Mouse (Mus musculus): ENCODE data around the gene Pfn3. TPM values are rescaled to one million over a fixed set of nuclear protein-coding genes. Genes with fewer than 3 reads are reported as not detected.
"Not testable (repeated sequence)": the region's sequence is repeated elsewhere in the genome, so short reads cannot be mapped to it uniquely, and the experiment has no call there.

The Pfn3 gene
- polyA plus RNA-seq, 1 experiment from 2014 or later, result not detected

DNA sequence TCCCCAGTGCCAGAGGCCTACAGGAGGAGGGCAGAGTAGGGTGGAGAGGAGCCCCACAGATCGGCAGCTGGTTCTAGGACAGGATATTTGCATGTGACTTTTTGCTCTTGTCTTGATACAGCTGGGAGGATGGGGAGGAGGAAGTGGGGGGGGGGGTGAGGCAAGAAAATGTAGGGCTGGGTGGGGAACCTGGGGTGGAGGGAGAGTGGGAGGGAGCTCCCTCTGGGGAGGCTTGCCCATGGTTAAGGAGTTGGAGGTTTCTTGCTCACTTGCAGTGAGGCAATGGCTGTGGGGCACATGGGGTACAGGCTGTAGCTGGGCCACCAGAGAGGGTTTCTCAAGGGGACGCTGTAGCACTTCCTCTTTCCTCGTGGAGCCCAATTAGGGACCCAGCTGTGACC is 32.5 kb upstream of the Pfn3 start:
- Histone ChIP-seq H3K4me3 (no peak overlapping the region), H3K36me3 (peaks cover 16% of the 10 kb centered on the region), H3K9ac (no peak overlapping the region), H3K27ac (no peak overlapping the region), H3K9me3 (replicated peaks) (no peaks in the 10 kb centered on the region), H3K27me3 (no peaks in the 10 kb centered on the region), H3K4me1 (replicated peaks) (peaks cover 62% of the 10 kb centered on the region), H3K4me2 (no peak overlapping the region)
- 54% methylated on average over 3 of the region's 3 CpGs for WGBS
- no peak for ATAC-seq (replicated peaks; ENCODE audit: insufficient number of reproducible peaks, insufficient read depth, low FRiP score, low read depth)

DNA sequence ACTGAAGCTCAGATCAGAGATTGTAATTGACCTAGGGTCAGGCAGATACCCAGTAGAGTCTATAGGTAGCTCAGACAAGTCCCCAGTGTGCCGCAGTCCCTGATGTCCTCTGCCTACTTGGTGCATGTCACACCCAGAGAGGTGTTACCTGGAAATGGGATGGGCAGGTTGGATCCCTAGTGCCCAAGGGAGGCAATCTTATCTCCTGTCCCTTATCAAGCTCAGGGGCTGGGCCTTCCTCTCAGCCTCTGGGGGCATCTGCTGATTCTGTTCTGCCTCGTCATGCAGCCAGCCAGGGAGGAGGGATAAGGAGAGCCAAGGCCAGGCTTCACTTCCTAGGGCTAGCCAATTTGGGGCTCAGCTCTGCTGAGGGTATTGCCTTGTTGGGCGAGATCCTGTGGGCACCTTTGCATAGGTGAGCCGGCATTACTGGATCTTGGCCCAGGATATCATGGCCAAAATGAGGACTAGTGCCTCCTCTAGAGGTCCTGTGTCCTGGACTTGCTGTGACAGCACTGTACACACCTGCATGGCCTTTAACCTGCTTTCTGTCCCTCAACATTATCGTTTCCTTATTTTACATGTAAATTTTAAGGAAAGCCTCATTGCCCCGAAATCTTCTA is 31.6 kb upstream of the Pfn3 start:
- no peak for ATAC-seq (replicated peaks; ENCODE audit: insufficient number of reproducible peaks, insufficient read depth, low FRiP score, low read depth)
- no peaks in the 10 kb centered on the region for H3K27me3 ChIP-seq
- H3K4me1 ChIP-seq (replicated peaks), result peaks cover 55% of the 10 kb centered on the region
- H3K9ac ChIP-seq, result no peak overlapping the region
- no peak overlapping the region for H3K27ac ChIP-seq
- H3K9me3 ChIP-seq (replicated peaks), result no peaks in the 10 kb centered on the region
- 62% methylated on average over 6 of the region's 6 CpGs for WGBS
- H3K36me3 ChIP-seq, result peaks cover 7% of the 10 kb centered on the region
- H3K4me3 ChIP-seq, result peak overlapping the region; percentile 80
- peak overlapping the region; percentile 86 for H3K4me2 ChIP-seq

DNA sequence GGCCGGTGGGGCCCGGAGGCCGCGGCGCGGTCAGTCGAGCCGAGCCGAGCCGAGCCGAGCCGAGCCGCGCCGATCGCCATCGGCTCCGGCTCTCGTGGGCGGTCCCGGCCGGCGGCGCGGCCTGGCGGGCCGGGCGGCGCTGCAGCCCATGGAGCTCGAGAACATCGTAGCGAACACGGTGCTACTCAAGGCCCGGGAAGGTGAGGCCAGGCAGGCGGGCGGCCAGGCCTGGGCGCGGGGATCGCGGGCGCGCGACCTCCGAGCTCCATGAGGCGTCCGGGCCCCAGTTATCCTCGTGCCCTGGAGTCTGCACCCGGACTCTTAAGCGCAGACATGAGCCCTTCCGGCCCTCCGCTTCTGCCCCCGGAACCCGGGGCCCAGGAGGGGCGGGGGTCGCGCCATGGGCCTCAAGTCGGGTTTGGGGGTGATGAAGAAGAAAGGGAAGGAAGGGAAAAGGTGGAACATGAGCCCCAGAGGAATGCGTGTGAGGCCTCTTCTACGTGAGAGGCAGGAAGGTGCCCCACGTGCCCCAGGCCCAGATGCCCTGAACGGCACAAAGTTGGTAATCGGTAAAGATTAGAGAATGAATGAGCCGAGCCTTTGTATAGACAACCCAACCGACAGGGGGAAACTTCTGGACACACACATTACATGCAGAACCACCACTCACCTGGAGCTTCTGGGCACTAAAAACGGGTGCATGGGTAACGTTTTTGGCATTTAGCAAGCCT is 30.5 kb upstream of the Pfn3 start:
- H3K9ac ChIP-seq, result peak overlapping the region; percentile 96
- peak overlapping the region; percentile 80 for H3K4me3 ChIP-seq
- no peaks in the 10 kb centered on the region for H3K27me3 ChIP-seq
- peak overlapping the region; percentile 86 for H3K4me2 ChIP-seq
- peaks cover 48% of the 10 kb centered on the region for H3K4me1 ChIP-seq (replicated peaks)
- no peaks in the 10 kb centered on the region for H3K9me3 ChIP-seq (replicated peaks)
- peaks cover under 1% of the 10 kb centered on the region; the same call in 1 of the 2 replicates for H3K36me3 ChIP-seq
- WGBS, result under 1% methylated on average over 51 of the region's 66 CpGs
- H3K27ac ChIP-seq, result peak overlapping the region; percentile 97
- ATAC-seq (replicated peaks; ENCODE audit: insufficient number of reproducible peaks, insufficient read depth, low FRiP score, low read depth), result no peak

GRCm38 (mm10) chr13:55444937-55445315 is 29.9 kb upstream of the Pfn3 start, which contains the start of gene Grk6:
TSS of gene Grk6 (plus strand) at chr13:55445072.
- H3K27me3 ChIP-seq, result no peaks in the 10 kb centered on the region
- peak within 1 kb of the TSS; percentile 86 for H3K4me2 ChIP-seq
- peak within 1 kb of the TSS; percentile 97 for H3K27ac ChIP-seq
- peak within 1 kb of the TSS; percentile 80 for H3K4me3 ChIP-seq
- peak within 1 kb of the TSS; percentile 96 for H3K9ac ChIP-seq
- ATAC-seq (replicated peaks; ENCODE audit: insufficient number of reproducible peaks, insufficient read depth, low FRiP score, low read depth), result peak; percentile 97
- H3K9me3 ChIP-seq (replicated peaks), result no peaks in the 10 kb centered on the region
- H3K4me1 ChIP-seq (replicated peaks), result peaks cover 42% of the 10 kb centered on the region
- no peaks in the 10 kb centered on the region for H3K36me3 ChIP-seq
- under 1% methylated on average over 35 of the region's 35 CpGs for WGBS

GRCm38 (mm10) chr13:55444286-55444936 is 29.4 kb upstream of the Pfn3 start:
- WGBS, result under 1% methylated on average over 33 of the region's 33 CpGs
- H3K9me3 ChIP-seq (replicated peaks), result no peaks in the 10 kb centered on the region
- peak overlapping the region; percentile 52 for H3K9ac ChIP-seq
- peak; percentile 62 for ATAC-seq (replicated peaks; ENCODE audit: insufficient number of reproducible peaks, insufficient read depth, low FRiP score, low read depth)
- H3K27me3 ChIP-seq, result no peaks in the 10 kb centered on the region
- H3K27ac ChIP-seq, result peak overlapping the region; percentile 97
- peak overlapping the region; percentile 86 for H3K4me2 ChIP-seq
- peak overlapping the region; percentile 80 for H3K4me3 ChIP-seq
- H3K4me1 ChIP-seq (replicated peaks), result peaks cover 36% of the 10 kb centered on the region
- H3K36me3 ChIP-seq, result no peaks in the 10 kb centered on the region

GRCm38 (mm10) chr13:55443799-55444285 is 28.8 kb upstream of the Pfn3 start:
- Histone ChIP-seq H3K4me1 (replicated peaks) (peaks cover 31% of the 10 kb centered on the region), H3K27ac (peak overlapping the region; percentile 97), H3K4me3 (peak overlapping the region; percentile 80), H3K9me3 (replicated peaks) (no peaks in the 10 kb centered on the region), H3K4me2 (peak overlapping the region; percentile 86), H3K9ac (peak overlapping the region; percentile 52), H3K27me3 (no peaks in the 10 kb centered on the region), H3K36me3 (no peaks in the 10 kb centered on the region)
- 36% methylated on average over 9 of the region's 9 CpGs for WGBS
- ATAC-seq (replicated peaks; ENCODE audit: insufficient number of reproducible peaks, insufficient read depth, low FRiP score, low read depth), result no peak

- not testable (repeated sequence) for H3K36me3 ChIP-seq; H3K4me3 ChIP-seq; H3K9me3 ChIP-seq (replicated peaks); H3K27ac ChIP-seq; H3K27me3 ChIP-seq; H3K9ac ChIP-seq; H3K4me2 ChIP-seq; H3K4me1 ChIP-seq (replicated peaks); ATAC-seq (replicated peaks; ENCODE audit: insufficient number of reproducible peaks, insufficient read depth, low FRiP score, low read depth)
- 81% methylated on average over 15 of the region's 15 CpGs for WGBS
These were observed 22.1 kb upstream of the Pfn3 start for GRCm38 (mm10) chr13:55437111-55437629.

GRCm38 (mm10) chr13:55431889-55432685 is 17.1 kb upstream of the Pfn3 start:
- H3K4me3 ChIP-seq, result no peak overlapping the region
- no peaks in the 10 kb centered on the region; the same call in 1 of the 2 replicates for H3K27me3 ChIP-seq
- no peak overlapping the region for H3K9ac ChIP-seq
- H3K4me1 ChIP-seq (replicated peaks), result no peaks in the 10 kb centered on the region
- WGBS, result 58% methylated on average over 10 of the region's 10 CpGs
- no peaks in the 10 kb centered on the region for H3K9me3 ChIP-seq (replicated peaks)
- H3K36me3 ChIP-seq, result no peaks in the 10 kb centered on the region
- H3K27ac ChIP-seq, result no peak overlapping the region
- H3K4me2 ChIP-seq, result no peak overlapping the region
- ATAC-seq (replicated peaks; ENCODE audit: insufficient number of reproducible peaks, insufficient read depth, low FRiP score, low read depth), result no peak

DNA sequence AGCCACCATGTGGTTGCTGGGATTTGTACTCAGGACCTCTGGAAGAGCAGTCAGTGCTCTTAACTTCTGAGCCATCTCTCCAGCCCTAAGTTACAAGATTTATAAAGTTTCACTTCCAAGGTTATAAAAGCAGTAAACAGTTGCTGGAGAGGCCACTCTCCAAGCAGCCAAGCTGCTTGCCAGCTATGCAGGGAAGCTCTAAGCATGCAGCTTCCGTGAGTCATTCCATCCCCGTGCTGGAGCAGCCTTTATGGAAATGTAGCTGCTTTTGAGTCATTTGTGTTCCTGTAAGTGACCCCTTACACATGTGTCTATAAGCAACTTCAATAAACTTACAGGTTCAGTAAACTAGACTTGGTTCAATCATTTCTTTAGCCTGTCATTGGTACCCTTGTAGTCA is 15.5 kb upstream of the Pfn3 start:
- 74% methylated on average over 2 of the region's 2 CpGs for WGBS
- H3K27ac ChIP-seq, result no peak overlapping the region
- no peak for ATAC-seq (replicated peaks; ENCODE audit: insufficient number of reproducible peaks, insufficient read depth, low FRiP score, low read depth)

GRCm38 (mm10) chr13:55429226-55429888 is 14.3 kb upstream of the Pfn3 start:
- no peak overlapping the region for H3K27ac ChIP-seq
- ATAC-seq (replicated peaks; ENCODE audit: insufficient number of reproducible peaks, insufficient read depth, low FRiP score, low read depth), result no peak
- WGBS, result 60% methylated on average over 12 of the region's 12 CpGs

More for the DNA sequence above, 15.5 kb upstream of the Pfn3 start:
- Histone ChIP-seq H3K9me3 (replicated peaks) (no peaks in the 10 kb centered on the region), H3K4me3 (no peak overlapping the region), H3K4me1 (replicated peaks) (no peaks in the 10 kb centered on the region), H3K4me2 (no peak overlapping the region), H3K27me3 (peaks cover 15% of the 10 kb centered on the region), H3K36me3 (no peaks in the 10 kb centered on the region), H3K9ac (no peak overlapping the region)

More at GRCm38 (mm10) chr13:55429226-55429888, 14.3 kb upstream of the Pfn3 start:
- H3K4me2 ChIP-seq, result no peak overlapping the region
- no peaks in the 10 kb centered on the region for H3K36me3 ChIP-seq
- no peaks in the 10 kb centered on the region for H3K4me1 ChIP-seq (replicated peaks)
- no peaks in the 10 kb centered on the region for H3K9me3 ChIP-seq (replicated peaks)
- peaks cover 18% of the 10 kb centered on the region for H3K27me3 ChIP-seq
- no peak overlapping the region for H3K9ac ChIP-seq
- no peak overlapping the region for H3K4me3 ChIP-seq

All from heart, embryonic 15.5 days (tissue).